Mouse (Mus musculus): Measurements from ENCODE around the gene Sox6.

Gene Sox6

DNA sequence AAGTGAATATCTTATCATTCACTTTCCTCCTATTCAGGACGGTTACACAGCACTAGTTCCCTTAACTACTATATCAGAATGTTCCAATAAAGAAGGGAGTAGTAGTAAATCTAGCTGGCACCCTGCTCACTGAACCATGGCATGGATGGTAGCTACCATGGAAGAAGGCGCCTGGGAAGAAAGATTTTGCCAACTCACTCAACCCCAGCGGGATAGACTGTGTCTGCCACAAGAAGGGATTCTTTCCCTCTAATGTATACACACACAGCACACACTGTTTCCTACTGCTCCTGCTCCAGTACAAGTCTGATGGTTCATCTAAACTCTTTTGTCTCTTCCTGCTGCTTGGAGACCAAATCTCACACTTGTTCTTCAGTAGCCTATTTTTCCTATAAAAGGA is 147.1 kb downstream of the Sox6 start:
- DNase-seq (ENCODE audit: low spot score in 2 of 2) = no peak

GRCm38 (mm10) chr7:115889926-115890325 is 148.7 kb downstream of the Sox6 start:
- DNase-seq (ENCODE audit: low spot score in 2 of 2) = no peak

DNA sequence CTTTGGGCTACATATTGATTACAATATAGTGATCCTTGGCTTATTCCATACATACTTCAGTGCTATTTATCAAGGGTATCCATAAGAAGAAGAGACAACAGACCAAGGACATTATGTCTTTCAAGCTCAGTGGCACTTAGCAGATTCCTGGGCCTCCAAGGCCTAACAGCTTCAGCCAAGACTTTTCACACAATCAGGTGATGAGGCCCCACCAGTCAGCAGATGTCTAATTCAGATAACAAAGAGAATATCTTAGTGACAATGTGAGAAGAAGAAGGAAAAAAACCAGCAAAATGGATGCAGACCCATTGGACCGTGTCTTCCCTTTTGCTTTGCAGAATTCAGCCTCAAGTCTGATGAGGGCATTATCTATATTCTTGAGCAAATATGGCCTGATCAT is 150.0 kb downstream of the Sox6 start:
- DNase-seq (ENCODE audit: low spot score in 2 of 2) = no peak

DNA sequence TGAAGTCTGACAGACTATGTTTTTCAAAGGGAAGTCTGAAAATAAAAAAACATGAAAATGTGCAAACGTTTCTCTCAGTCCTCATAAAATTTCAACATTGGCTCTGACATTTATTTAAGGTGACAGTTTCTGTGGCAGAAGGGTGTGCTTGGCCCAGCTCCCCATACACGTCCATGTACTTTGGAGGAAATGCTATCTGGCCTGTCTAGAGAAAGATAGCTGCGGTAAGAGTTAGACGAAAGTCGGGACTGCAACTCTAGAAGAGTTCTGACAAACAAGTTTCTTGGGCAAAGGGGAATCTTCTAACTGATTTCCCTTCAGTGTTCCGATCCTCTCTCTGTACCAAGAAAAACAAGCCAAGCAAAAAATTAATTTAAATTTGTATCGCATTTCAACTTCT is 150.5 kb downstream of the Sox6 start:
- no peak for DNase-seq (ENCODE audit: low spot score in 2 of 2)

GRCm38 (mm10) chr7:115872903-115873302 is 165.7 kb downstream of the Sox6 start:
- no peak for DNase-seq (ENCODE audit: low spot score in 2 of 2)

GRCm38 (mm10) chr7:115868504-115868903 is 170.1 kb downstream of the Sox6 start:
- DNase-seq (ENCODE audit: low spot score in 2 of 2) = no peak

DNA sequence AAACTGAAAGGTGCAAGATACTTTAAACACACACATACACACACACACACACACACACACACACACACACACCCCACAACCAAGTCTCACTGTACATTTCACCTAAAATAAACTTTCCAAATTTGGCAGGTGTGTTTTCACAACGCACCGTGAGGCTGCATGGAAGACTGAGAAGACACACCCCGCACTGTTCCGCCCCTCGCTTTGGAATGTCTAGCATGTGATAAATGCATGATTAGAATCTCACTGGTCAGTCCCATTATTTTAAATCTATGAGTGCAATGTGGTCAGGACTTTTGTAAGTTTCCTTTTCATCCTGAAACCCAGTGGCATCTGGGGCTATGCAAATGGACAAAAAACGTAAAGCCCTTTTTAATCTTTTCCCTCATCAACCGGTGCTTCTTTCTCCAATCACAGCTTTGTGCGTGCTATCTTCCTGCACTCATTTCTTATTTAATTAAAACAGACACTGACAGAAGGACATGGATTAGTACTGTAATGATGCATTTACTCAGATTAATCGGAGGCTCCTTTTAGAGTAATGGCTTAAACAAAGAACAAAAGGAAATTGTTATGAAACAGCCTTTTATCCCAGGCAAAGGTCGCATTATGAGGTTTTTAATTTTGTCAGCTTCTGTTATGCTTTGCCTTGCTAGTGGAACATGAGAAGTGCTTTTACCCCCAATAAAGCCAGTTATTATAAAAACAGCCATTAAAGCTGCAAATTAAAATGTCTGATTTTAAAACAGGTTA is 170.9 kb downstream of the Sox6 start:
- no peak for DNase-seq (ENCODE audit: low spot score in 2 of 2)

- DNase-seq (ENCODE audit: low spot score in 2 of 2) = no peak
Observed at GRCm38 (mm10) chr7:115866698-115867500, 171.7 kb downstream of the Sox6 start.

DNA sequence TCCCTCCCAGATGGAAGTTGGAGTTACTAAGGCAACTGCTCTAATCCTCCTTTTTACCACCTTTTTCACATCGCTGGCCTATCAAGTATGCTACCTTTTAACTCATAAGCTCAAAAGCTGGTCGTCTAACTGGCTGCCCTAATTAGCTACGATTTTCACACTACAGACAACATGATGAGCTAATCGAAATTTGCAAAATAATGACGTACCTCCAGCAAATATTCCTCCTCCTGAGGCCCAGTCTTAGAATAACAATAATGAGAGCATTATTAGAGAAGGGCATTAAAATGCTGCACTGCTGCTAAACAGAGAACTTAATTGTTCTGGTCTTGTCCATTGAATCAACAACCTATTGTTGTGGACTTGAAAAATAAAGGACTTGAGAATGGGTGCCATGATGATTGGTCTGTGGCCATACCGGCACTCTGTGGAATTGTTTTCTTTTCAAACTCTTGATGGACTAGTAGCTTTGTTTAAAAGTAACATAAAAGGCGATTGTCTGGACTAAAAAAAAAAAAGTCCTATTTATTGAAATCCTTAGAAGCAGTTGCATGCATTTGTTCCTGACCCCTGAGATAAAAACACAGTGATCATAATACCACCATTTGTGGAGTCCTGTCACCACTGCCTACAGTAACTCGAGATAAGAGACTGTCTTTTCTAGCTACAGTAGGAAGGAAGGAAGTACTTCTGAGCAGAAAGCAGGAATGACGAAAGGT is 172.5 kb downstream of the Sox6 start:
- DNase-seq (ENCODE audit: low spot score in 2 of 2) = no peak

- no peak for DNase-seq (ENCODE audit: low spot score in 2 of 2)
Observed at GRCm38 (mm10) chr7:115865231-115865630, 173.4 kb downstream of the Sox6 start.

GRCm38 (mm10) chr7:115864411-115864810 is 174.2 kb downstream of the Sox6 start:
- no peak for DNase-seq (ENCODE audit: low spot score in 2 of 2)

- DNase-seq (ENCODE audit: low spot score in 2 of 2) = no peak
Observed at GRCm38 (mm10) chr7:115859691-115860401, 178.8 kb downstream of the Sox6 start.

GRCm38 (mm10) chr7:115851131-115851530 is 187.5 kb downstream of the Sox6 start:
- no peak for DNase-seq (ENCODE audit: low spot score in 2 of 2)

- DNase-seq (ENCODE audit: low spot score in 2 of 2) = no peak
Observed at GRCm38 (mm10) chr7:115845791-115846366, 192.7 kb downstream of the Sox6 start.

GRCm38 (mm10) chr7:115844910-115845309 is 193.7 kb downstream of the Sox6 start:
- DNase-seq (ENCODE audit: low spot score in 2 of 2) = no peak

- DNase-seq (ENCODE audit: low spot score in 2 of 2) = no peak
Observed at GRCm38 (mm10) chr7:115844431-115844830, 194.2 kb downstream of the Sox6 start.

GRCm38 (mm10) chr7:115842251-115842650 is 196.3 kb downstream of the Sox6 start:
- DNase-seq (ENCODE audit: low spot score in 2 of 2) = no peak

DNA sequence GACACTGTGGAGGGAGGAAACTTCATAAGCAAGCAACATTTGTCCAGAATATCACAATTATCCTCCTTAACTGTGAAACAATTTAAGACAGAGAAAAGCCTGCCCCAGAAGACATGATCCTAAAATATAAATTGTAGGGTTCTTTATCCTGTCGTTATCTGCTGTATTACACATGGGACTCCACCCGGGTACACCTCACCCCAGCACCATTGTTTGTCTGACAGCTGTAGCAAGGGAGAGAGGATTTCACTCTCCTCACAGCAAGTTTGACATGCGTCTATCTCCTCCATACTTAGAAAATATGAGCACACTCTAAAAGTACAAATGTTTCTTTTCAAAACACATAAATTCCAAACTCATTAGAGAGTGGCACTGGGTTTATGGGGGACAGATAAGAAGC is 198.0 kb downstream of the Sox6 start:
- no peak for DNase-seq (ENCODE audit: low spot score in 2 of 2)

GRCm38 (mm10) chr7:115835005-115835404 is 203.6 kb downstream of the Sox6 start:
- DNase-seq (ENCODE audit: low spot score in 2 of 2) = no peak

- DNase-seq (ENCODE audit: low spot score in 2 of 2) = no peak
Observed at GRCm38 (mm10) chr7:115833701-115834100, 204.9 kb downstream of the Sox6 start.

All from frontal cortex, postnatal 25 days (tissue).